Mouse (Mus musculus) cerebellum, adult 9-10 months (tissue): ENCODE data around the gene Cpa2.

Source experiments
- DNase-seq: peaks from one replicate; pipeline ENCODE4 v3.0.0; 2022

The Cpa2 gene

GRCm38 (mm10) chr6:30580841-30581176 is 39.4 kb downstream of the Cpa2 start:
- DNase-seq: no peak

DNA sequence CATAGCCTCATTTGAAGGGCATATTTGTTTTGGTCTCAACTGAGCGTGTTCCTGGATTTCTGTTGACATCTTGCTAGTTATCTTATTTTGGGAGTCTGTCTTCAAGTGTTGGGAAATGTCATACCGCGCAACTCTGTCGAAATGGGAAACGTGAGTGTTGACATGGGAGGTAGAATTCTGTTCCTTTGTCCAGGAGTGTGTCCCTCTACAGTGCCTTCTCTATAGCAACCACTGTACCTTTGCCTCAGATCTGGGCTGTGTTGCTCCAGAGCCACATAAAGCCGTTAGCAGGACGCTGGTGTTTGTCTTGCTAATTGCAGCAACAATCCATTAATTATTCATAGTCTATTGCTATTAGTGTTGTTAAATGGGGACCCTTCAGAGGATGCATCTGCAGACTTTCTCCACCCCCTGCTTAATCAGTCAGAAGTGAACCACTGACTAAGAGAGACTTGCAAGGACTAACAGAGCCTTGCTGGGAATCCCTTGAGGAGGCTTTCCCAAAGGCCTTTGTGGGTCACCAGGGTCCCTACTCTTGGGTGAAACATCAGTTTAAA is 45.6 kb downstream of the Cpa2 start:
- DNase-seq: no peak

- DNase-seq: no peak
Observed at GRCm38 (mm10) chr6:30589819-30590218, 48.4 kb downstream of the Cpa2 start.

GRCm38 (mm10) chr6:30591851-30592404 is 50.5 kb downstream of the Cpa2 start:
- no peak for DNase-seq

GRCm38 (mm10) chr6:30592417-30592974 is 51.1 kb downstream of the Cpa2 start:
- no peak for DNase-seq

DNA sequence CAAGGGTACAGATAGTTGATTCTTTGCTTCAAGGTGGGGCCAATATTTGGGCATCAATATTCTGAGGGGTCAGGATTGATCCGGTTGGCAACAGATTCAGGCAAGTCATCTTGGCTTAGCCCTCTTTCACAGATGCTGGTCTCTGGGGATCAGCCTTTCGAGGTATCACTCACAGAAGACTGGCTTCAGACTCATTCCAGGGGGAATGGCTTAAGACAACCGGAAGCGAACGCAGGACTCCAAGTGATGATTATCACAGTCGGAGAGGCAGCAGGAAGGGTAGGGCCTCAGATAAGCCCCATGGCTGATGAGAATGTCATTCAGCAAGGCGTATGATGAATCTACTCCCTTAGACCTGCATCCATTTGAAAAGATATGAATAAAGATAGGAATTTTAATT is 53.0 kb downstream of the Cpa2 start:
- DNase-seq: no peak

DNA sequence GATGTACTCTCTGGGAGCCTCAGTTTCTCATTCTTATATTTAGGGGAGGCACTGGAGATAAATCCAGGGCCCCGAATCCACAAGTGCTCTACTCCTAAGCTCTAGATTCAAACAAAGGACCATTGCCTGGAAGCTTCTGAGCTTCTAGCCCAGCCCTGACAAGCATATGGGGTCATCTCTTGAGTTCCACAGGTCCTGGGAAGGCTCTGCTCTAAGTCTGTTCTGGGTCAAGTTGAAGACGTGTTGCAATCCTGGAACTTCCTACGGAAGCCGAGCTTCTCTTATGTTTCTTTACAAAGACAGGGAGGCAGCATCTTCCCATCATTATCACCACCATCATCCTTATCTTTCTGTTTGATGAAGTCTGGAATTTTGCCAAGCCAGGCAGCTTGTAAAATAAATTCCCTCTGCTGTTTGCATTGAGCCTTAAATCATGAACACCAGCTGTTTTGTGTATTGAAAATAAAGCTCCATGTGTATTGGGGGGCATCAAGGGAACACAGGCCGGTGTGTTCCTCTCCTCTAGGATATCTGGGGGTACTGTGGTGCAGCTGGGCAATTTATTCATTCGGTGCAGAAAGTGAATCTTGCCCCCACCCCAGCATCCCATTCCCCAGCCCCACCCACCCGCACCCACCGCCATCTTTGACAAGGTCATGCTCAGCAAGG is 55.0 kb downstream of the Cpa2 start:
- DNase-seq: no peak

DNA sequence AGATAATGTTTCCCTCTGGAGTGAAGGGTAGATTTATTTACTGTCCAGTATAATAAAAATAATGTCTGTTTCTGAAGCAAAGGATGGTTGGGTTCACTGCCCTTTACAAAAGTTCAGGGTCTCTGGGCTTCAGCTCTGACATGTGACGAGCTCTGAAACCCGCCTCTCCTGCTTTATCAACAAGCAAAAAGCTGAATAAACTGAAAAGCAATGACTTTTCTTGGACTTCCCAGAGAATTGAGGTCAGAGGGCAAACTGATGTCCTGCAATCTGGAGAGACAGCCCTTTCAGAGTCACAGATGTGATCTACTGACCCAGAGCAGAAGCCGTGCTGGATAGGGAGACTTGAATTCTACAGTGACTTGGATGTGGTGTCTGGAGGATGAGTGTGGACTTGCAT is 58.7 kb downstream of the Cpa2 start:
- no peak for DNase-seq

- DNase-seq: no peak
Observed at GRCm38 (mm10) chr6:30600995-30601394, 59.6 kb downstream of the Cpa2 start.

GRCm38 (mm10) chr6:30604342-30604867 is 63.0 kb downstream of the Cpa2 start:
- DNase-seq: no peak

GRCm38 (mm10) chr6:30605111-30605510 is 63.7 kb downstream of the Cpa2 start:
- DNase-seq: no peak

DNA sequence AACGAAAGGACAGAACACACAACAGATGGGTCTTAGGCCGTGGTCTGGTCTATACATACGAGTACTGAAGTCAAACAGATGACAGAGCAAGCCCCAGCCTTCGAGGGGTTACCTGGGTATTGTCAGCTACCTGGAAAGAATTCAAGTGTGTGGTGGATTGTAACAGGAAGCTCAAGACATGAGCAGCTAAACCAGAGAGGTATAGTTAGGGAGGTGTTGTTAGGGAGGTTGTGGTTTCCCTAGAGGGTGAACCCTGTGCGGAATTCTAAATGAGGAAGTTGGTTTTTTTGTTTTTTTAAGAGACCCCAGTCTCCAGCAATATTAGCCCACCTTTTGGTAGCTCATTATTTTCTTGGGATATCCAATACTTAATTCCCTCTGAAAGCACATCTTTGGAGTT is 64.3 kb downstream of the Cpa2 start:
- DNase-seq: no peak

DNA sequence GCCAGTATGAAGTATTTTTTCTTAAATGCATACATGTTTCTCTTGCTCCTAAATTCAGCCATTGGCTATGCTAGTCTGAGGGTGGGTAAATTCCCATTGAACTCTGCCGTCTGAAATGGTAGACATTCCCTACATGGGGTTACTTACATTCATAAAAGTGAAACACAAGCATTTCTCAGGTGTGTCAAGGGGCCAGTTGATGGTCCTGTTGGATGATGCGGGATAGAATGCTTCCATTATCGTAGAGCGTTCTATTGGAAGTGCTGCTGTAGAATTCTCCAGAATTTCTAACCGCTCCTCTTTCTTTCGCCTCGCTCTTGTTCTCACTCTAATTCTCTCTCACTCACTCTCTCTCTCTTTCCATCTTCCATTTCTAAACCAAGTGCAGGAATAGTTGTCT is 69.3 kb downstream of the Cpa2 start, which contains the start of gene Cpa5:
Cpa5 (plus strand) TSS at position 301 of the 400 bp plus-strand sequence.
- DNase-seq: no peak

GRCm38 (mm10) chr6:30611212-30611611 is 69.8 kb downstream of the Cpa2 start:
- no peak for DNase-seq
